Mouse (Mus musculus) spleen, adult 18-20 months (tissue): ENCODE data around the gene Gcnt3.

ENCODE experiments used
- DNase-seq, 2 experiments: peaks; one replicate each; pipeline ENCODE4 v3.0.0; 2022; ENCODE audit warnings: mixed read lengths in 2 of 2

Gcnt3 gene

DNA sequence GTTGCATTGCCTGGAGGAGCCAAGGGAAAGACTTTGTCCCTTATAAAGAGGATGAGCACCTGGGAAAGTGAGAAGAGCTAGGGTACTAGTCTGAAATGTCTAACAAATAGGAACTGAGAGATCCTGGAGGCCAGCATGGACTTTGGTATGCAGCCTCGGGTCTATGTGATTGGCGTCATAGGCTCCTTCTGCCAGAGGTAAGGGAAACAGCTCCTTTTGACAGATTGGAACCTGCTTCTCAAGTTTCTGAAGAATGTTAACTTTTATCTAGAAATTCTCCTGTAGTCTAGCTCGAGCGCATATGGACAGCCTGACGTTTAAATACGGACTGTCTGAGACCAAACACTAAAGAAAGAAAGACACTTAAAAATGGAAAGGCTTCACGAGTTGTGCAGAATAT lies at the start of gene Gcnt3:
Gene Gcnt3 (minus strand): TSS at position 101 of the 400 bp plus-strand sequence.
- no peak for DNase-seq

DNA sequence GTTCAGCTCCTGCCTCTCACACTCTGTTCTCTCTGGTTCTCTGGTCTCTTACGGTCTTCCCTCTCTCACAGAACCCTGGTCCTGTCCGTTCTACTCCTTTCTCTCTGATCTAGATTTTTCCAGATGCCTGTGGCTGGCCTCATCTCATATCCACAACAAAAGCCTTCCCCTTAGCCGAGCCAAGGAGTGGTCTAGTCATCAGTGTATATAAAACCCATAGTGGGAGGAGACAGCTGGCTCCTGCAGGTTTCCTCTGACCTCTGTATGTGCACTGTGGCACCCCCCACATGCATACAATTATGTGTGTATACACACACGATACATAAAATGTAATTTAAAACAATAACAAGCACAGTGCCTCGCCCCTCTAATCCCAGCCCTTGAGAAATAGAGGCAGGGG lies 49.5 kb upstream of the Gcnt3 start:
- no peak for DNase-seq

- no peak for DNase-seq
Measured at GRCm38 (mm10) chr9:70086091-70086490, 48.2 kb upstream of the Gcnt3 start.

- DNase-seq: peak; percentile 14 to 44
Measured at GRCm38 (mm10) chr9:70084107-70084506, 46.2 kb upstream of the Gcnt3 start.

- no peak for DNase-seq
Measured at GRCm38 (mm10) chr9:70082357-70083204, 44.7 kb upstream of the Gcnt3 start.

GRCm38 (mm10) chr9:70081767-70082166 lies 43.9 kb upstream of the Gcnt3 start:
- DNase-seq: no peak

GRCm38 (mm10) chr9:70080976-70081375 lies 43.1 kb upstream of the Gcnt3 start:
- no peak for DNase-seq

GRCm38 (mm10) chr9:70080027-70080800 lies 42.3 kb upstream of the Gcnt3 start:
- DNase-seq: peak; percentile 50

DNA sequence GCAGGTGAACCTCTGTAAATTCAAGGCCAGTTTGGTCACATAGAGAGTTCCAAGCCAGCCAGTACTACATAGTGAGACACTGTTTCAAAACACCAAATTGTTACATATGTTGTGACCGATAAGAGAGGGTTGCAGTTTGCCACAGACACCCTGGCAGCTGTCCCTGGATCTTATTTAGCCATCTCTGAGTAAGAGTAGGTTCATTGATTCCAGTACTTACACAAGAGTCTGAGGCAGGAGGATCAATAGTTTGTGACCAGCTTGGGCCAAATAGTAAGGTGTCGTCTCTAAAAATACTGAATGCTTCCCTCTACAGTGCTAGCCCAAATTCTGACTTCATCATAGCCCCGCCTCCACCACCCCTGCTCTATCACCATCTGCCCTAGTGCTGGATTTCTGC lies 40.1 kb upstream of the Gcnt3 start:
- DNase-seq: no peak

GRCm38 (mm10) chr9:70077170-70077569 lies 39.3 kb upstream of the Gcnt3 start:
- DNase-seq: no peak

DNA sequence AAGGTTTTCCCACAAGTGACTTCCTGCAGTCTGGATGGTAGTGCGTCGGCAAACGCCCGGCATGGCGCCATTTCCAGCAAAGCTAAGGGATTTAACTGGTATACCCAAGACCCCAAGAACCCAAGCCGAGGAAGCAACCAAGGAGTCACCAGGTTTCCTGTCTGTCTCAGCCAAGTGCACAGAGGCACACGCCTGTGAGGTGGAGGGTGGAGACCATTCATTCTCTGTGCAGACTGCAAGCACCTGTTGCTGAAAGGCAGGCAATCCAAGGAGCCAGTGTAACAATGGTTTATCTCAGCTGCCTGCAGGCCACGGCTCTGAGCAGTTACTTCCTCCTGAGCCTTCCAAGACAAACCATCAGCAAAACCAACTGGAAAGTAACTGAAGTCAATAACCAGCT lies 34.5 kb upstream of the Gcnt3 start:
- no peak for DNase-seq

- DNase-seq: no peak
Measured at GRCm38 (mm10) chr9:70069961-70070435, 32.1 kb upstream of the Gcnt3 start.

DNA sequence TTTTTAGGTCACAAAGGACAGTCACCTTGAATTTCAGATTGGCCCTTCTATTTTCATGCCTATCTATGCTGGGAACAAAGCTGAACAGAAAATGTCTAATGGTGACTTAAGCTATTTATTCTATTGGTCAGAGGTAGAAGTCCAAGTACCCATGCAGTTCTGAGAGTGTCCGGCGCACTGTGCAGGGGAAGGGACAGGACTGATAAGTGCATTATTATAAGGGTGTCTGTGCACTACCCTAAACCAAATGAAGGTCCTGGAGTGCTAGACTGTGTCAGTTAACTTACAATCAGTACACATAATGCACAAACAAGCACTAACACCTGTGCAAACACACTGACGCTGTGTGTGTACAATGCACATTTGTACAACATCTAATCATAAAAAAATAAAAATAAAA lies 29.6 kb upstream of the Gcnt3 start:
- DNase-seq: no peak

- DNase-seq: no peak
Measured at GRCm38 (mm10) chr9:70062012-70062411, 24.1 kb upstream of the Gcnt3 start.

DNA sequence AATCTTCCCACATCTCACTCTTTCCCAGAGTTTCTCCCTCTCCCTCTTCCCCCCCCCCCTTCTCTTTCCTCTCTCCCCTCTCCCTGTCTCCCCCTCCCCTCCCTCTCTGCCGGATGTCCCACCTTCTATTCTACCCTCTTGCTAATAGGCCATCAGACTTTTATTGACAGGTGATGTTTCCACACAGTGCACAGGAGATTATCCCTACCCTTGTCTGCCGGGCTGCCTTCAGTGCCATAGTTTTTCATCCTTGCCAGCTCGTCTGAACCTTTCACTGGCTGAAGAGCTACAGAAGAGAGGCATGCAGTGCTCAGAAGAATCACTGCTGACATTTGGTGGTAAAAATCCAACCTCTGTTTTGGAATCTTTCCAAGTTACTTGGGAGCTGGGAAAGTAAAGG lies 15.5 kb upstream of the Gcnt3 start:
- DNase-seq: no peak

GRCm38 (mm10) chr9:70052730-70053129 lies 14.8 kb upstream of the Gcnt3 start:
- no peak for DNase-seq

DNA sequence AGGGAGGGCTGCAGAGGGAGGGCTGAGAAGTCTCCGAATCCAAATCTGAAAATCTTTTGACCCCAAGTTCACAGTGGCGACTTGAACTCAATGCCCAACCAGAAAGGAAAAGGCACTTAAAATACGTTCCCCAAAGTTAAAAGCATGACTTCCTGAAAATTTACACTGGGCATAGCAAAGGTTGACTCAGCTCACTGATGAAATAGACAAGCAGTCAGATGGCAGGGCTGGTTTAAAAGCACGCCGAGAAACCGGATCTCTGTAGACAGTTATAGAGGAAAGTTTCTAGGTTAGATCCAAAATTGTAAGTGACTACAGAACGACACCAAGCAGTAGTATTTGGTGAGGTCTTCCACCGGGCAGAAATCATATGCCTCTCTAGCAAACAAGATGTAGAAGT lies 12.0 kb upstream of the Gcnt3 start:
- no peak for DNase-seq

DNA sequence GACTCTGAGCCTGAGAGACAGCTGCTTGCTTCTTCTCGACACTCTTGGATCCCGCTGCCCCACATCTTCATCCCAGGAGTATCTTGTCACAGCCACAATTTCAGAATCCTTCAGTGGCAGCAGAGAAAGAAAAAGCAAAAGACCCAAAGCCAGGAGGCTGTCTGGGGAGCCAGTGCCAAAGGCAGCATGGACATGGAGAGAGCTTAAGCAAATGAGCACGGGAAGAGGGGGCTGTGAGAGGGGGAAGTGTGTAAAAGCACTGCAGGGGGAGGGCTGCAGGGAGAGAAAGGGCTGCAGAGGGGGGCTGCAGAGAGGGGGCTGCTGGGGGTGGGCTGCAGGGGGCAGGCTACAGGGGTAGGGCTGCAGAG lies 11.5 kb upstream of the Gcnt3 start:
- no peak for DNase-seq

DNA sequence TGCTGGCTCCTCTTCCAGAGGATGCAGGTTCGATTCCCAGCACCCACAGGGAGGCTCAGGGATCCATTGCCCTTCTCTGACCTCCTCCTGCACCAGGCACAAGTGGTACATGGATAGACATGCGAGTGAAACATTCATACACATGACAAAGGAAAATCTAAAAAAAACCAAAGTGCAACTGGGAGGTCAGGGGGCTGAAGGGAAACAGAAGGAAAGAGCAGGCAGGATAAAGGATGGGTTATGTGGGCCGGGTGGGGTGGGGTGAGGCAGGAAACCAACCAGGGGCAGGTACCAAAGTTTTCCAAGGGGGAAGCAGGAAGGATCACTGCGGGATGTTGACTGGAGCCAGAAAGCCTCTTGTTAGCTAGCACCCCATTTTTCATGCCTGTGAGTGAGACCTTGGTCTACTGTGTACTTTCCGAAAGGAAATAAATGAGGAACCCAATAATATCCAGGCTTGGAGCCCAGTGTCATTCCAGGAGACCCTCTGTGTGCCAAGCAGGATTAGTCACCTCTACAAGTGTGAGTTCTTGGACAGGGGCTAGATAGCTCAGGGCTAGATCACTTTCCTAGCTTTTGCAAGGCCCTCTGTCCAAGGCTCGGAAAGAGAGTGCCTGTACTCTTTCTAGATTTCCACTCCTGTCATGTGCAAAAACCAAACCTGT lies 11.0 kb upstream of the Gcnt3 start:
- no peak for DNase-seq

DNA sequence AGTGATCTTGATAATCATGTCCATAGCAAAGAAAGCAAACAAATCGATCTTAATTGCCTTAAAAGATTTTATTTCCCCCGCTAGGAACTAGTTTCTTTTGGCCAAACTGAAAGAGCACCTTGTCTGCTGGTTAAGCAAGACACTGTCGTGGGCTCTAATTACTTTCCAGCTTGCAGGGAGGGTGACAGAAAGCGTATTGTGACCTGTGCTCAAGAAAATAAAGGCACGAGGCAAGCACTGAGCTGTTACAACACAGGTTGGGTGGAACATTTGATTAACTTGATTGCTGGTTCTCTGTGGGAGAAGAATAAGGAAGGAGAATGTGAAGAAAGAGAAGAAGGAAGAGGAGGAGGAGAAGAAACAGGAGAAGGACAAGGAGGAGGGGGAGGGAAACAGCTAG lies 10.4 kb upstream of the Gcnt3 start:
- DNase-seq: no peak

GRCm38 (mm10) chr9:70047839-70048238 lies 10.0 kb upstream of the Gcnt3 start:
- DNase-seq: no peak

GRCm38 (mm10) chr9:70046255-70046654 lies 8.4 kb upstream of the Gcnt3 start:
- DNase-seq: no peak

DNA sequence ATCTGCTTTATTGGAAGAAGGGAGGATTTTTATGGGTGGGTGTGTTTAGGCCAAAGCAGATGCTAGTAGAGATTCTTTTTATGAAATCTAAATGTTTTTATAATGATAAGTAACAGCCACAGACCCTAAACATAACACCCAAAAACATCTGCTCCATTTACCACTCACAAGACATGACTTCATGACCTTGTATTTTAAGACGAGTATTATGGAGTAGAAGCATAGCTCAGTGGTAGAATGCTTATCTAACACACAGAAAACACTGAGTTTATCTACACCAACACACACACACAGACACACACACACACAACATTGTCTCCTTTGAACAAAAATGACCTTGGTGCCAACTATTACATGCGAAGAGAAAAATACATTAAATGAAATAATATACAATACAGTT lies 7.0 kb upstream of the Gcnt3 start:
- no peak for DNase-seq

GRCm38 (mm10) chr9:70042935-70043334 lies 5.0 kb upstream of the Gcnt3 start:
- no peak for DNase-seq
